Mouse (Mus musculus) small intestine, adult 2 months (tissue): Measurements from ENCODE around the gene Glis3. TPM values are rescaled to one million over a fixed set of nuclear protein-coding genes. Genes with fewer than 3 reads are reported as not detected.

ENCODE experiments used
- H3K27ac ChIP-seq: fragments of 200-500 bp; 2 replicates; pipeline ENCODE4 v1.5.1; 2012; ENCODE audit warnings: low read depth, low read length, control low read depth, inconsistent platforms; ENCODE audit not compliant: insufficient read depth
- H3K27me3 ChIP-seq: fragments of 200-500 bp; 2 replicates; pipeline ENCODE4 v1.6.1; 2012; ENCODE audit warnings: mild to moderate bottlenecking, moderate library complexity, low read length, inconsistent platforms; ENCODE audit not compliant: control insufficient read depth, insufficient read depth
- H3K36me3 ChIP-seq: fragments of 200-500 bp; 2 replicates; pipeline ENCODE4 v1.6.1; 2012; ENCODE audit warnings: mild to moderate bottlenecking, low read length, control low read depth, inconsistent platforms; ENCODE audit not compliant: control insufficient read depth, insufficient read depth
- H3K4me1 ChIP-seq: fragments of 200-500 bp; 2 replicates; pipeline ENCODE4 v1.6.1; 2012; ENCODE audit warnings: low read length, inconsistent platforms, mixed read lengths; ENCODE audit not compliant: control insufficient read depth, insufficient read depth, insufficient read length
- H3K4me3 ChIP-seq: fragments of 200-500 bp; 2 replicates; pipeline ENCODE4 v1.5.1; 2012; ENCODE audit warnings: low read depth, mild to moderate bottlenecking, control low read depth, inconsistent platforms, low read length, moderate library complexity
- CTCF ChIP-seq: fragments of 200-500 bp; IDR thresholded peaks from 2 replicates; pipeline ENCODE4 v1.5.1; 2012; ENCODE audit warnings: low read depth, mild to moderate bottlenecking, control low read depth, inconsistent platforms, low read length, moderate library complexity, mixed read lengths; ENCODE audit not compliant: insufficient replicate concordance, insufficient read length; ENCODE audit errors: extremely low read depth
- POLR2A ChIP-seq: fragments of 200-500 bp; IDR thresholded peaks from 2 replicates; pipeline ENCODE4 v1.6.1; 2012; ENCODE audit warnings: low read depth, mild to moderate bottlenecking, control low read depth, inconsistent platforms, low read length, moderate library complexity
- WGBS: fragments of 180-500 bp; shearing (Covaris S2); methylation state at CpG from one replicate; pipeline ENCODE4 v1.1.7; 2018; 5-methylcytosine and 5-hydroxymethylcytosine counted together
- polyA plus RNA-seq: library from polyadenylated mRNA; depleted of rRNA; stranded (reverse); fragments of >200 nt; gene quantifications from 2 replicates; pipeline ENCODE4 v1.2.3, GENCODE M21; 2012; rRNA removed

The Glis3 gene
- polyA plus RNA-seq = 1.6 and 2.0 TPM in 2 replicates

DNA sequence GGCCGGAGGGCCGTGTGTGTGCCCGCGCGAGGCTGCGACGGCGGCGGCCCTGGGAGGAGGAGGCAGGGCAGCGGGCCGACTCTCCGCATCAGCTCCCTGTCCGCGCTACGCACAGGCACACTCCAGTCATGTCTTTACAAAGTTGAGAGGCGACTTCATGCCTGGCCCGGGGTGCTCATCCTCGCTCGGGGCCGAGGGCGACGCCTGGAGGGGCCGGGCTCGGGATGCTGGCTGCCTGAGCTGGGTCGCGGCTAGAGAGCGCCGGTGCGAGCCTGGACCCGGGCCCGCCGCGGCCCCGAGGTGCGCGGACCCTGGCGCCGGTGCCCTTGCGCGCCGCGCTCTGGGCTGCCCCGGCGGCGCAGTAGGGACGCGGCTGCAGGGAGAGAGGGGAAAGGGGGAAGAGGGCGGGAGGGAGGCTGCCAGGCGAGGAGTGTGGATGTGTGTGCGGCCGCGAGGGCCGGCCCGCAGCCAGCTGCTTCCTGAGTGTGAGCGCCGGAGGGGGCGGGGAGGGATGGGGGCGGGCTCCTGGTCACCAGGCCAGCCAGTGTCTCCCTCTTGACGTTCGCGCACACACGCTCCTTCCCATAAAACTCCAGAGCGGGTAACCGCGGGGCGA, at the start of gene Glis3:
TSS of gene Glis3 (minus strand) at position 302 of the 616 bp plus-strand sequence.
- Histone ChIP-seq H3K27me3 (peaks cover 15% of the 10 kb centered on the region), H3K4me3 (peak within 1 kb of the TSS; percentile 69), H3K36me3 (no peaks in the 10 kb centered on the region), H3K4me1 (peaks cover 8% of the 10 kb centered on the region), H3K27ac (no peak within 1 kb of the TSS)
- TF ChIP-seq POLR2A (no peak), CTCF (no peak)
- under 1% methylated on average over 62 of the region's 66 CpGs for WGBS

- no peak overlapping the region for H3K27ac ChIP-seq
- no peak overlapping the region for H3K4me3 ChIP-seq
- WGBS = 53% methylated on average over 18 of the region's 18 CpGs
- no peaks in the 10 kb centered on the region for H3K27me3 ChIP-seq
- no peak for TF ChIP-seq CTCF
- TF ChIP-seq POLR2A = no peak
- H3K4me1 ChIP-seq = no peaks in the 10 kb centered on the region
- no peaks in the 10 kb centered on the region for H3K36me3 ChIP-seq
Observed at GRCm38 (mm10) chr19:28726161-28726880, 46.4 kb upstream of the Glis3 start.

DNA sequence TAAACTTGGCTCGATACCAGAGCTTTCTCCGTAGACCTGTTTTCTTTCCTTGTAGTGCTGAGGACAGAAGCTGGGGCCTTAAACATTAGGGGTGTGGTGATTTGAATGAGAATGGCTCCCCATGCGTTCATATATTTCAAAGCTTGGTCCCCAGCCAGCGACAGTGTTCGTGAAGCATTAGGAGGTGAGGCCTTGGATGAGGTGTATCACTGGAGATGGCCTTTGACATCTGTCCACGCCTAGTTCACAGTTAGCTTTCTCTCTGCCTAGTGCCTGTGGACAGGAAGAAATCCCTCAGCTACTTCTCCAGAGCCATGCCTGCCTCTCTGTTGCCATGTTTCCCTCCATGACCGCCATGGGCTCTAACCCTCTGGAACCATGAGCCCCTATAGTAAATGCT, 44.8 kb upstream of the Glis3 start:
- TF ChIP-seq CTCF = no peak
- TF ChIP-seq POLR2A = no peak
- Histone ChIP-seq H3K4me1 (no peaks in the 10 kb centered on the region), H3K27ac (no peak overlapping the region), H3K36me3 (no peaks in the 10 kb centered on the region), H3K4me3 (no peak overlapping the region), H3K27me3 (no peaks in the 10 kb centered on the region)
- 73% methylated on average over 7 of the region's 7 CpGs for WGBS

GRCm38 (mm10) chr19:28722626-28723025, 42.7 kb upstream of the Glis3 start:
- Histone ChIP-seq H3K27me3 (no peaks in the 10 kb centered on the region), H3K4me3 (no peak overlapping the region), H3K27ac (no peak overlapping the region), H3K36me3 (no peaks in the 10 kb centered on the region), H3K4me1 (no peaks in the 10 kb centered on the region)
- WGBS = 64% methylated on average over 4 of the region's 4 CpGs
- TF ChIP-seq CTCF = no peak
- no peak for TF ChIP-seq POLR2A

DNA sequence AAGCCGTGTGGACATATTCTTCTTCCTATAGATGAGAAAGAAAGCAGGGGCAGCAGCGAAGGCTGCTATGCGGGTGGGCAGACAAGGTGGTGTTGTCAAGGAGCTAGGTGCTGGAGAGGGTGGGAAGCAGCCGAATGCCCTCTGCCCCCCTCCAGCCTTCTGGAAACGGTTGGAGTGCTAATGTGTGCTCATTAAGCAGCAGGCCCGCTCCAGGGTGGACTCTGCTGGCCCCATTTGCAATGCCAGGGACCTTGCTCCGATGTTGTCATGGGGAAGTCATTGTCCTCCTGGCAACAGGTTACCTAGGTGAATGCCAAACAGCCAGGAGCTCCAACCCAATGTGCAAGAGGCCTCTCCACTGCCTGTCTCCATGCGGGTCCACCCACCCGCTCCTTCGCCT, 42.0 kb upstream of the Glis3 start:
- H3K36me3 ChIP-seq = no peaks in the 10 kb centered on the region
- TF ChIP-seq CTCF = no peak
- TF ChIP-seq POLR2A = no peak
- WGBS = 85% methylated on average over 10 of the region's 10 CpGs

DNA sequence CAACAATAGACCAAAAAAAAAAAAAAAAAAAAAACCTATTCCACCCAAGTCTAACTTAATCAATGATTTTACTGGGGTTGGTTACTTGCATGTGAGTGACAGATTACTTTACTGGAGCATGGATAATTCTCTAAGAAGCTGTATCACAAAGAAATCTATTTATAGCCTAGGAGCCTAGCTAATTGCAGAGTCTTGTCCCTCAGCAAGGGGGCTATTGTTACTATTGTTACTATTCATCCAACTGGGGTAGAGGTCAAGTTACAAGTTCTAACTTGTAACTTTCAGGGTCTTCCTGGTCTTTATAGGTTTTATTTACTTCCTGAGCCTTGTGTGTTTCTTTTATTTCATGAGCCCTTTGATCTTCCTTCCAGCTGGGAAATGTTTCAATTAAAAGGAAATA, 40.1 kb upstream of the Glis3 start:
- no peak for TF ChIP-seq CTCF
- no peak overlapping the region for H3K27ac ChIP-seq
- H3K27me3 ChIP-seq = no peaks in the 10 kb centered on the region
- no peaks in the 10 kb centered on the region for H3K4me1 ChIP-seq
- H3K36me3 ChIP-seq = no peaks in the 10 kb centered on the region
- H3K4me3 ChIP-seq = no peak overlapping the region

More for the DNA sequence above, 42.0 kb upstream of the Glis3 start:
- Histone ChIP-seq H3K4me1 (no peaks in the 10 kb centered on the region), H3K27me3 (no peaks in the 10 kb centered on the region), H3K27ac (no peak overlapping the region), H3K4me3 (no peak overlapping the region)

- TF ChIP-seq CTCF = no peak
- H3K27me3 ChIP-seq = no peaks in the 10 kb centered on the region
- H3K27ac ChIP-seq = no peak overlapping the region
- H3K4me3 ChIP-seq = no peak overlapping the region
- no peaks in the 10 kb centered on the region for H3K36me3 ChIP-seq
- H3K4me1 ChIP-seq = no peaks in the 10 kb centered on the region
- 67% methylated on average over 4 of the region's 4 CpGs for WGBS
Observed at GRCm38 (mm10) chr19:28714674-28715073, 34.8 kb upstream of the Glis3 start.

- TF ChIP-seq POLR2A (no peak), CTCF (peak; percentile 21; the same call in 1 of the 2 replicates)
- Histone ChIP-seq H3K36me3 (no peaks in the 10 kb centered on the region), H3K4me1 (no peaks in the 10 kb centered on the region), H3K27me3 (no peaks in the 10 kb centered on the region), H3K4me3 (no peak overlapping the region), H3K27ac (no peak overlapping the region)
- WGBS = 61% methylated on average over 3 of the region's 3 CpGs
Observed at GRCm38 (mm10) chr19:28697718-28698117, 17.8 kb upstream of the Glis3 start.
